Mouse (Mus musculus) lung, adult 2 months (tissue): Measurements from ENCODE around the gene Jrkl.

Experiments
- CTCF ChIP-seq: fragments of 200-500 bp; IDR thresholded peaks from 2 replicates; pipeline ENCODE4 v1.5.1; 2011; ENCODE audit warnings: mild to moderate bottlenecking, low read length, control low read depth; ENCODE audit not compliant: insufficient read depth
- POLR2A ChIP-seq: fragments of 200-500 bp; IDR thresholded peaks from 2 replicates; pipeline ENCODE4 v1.6.1; 2011; ENCODE audit warnings: low read depth, mild to moderate bottlenecking, control low read depth, low read length, borderline replicate concordance; ENCODE audit errors: extremely low read depth

GRCm38 (mm10) chr9:13230553-13230952 is 15.1 kb downstream of the Jrkl start:
- TF ChIP-seq CTCF (no peak), POLR2A (no peak)
